Mouse (Mus musculus) heart, adult 9 months (tissue): Measurements from ENCODE around the gene Cmpk2.
"Not testable (repeated sequence)": the region's sequence is repeated elsewhere in the genome, so short reads cannot be mapped to it uniquely, and the experiment has no call there.

Experiments used
- DNase-seq, 2 experiments: peaks; one replicate each; pipeline ENCODE4 v3.0.0; 2022; ENCODE audit warnings: low spot score in 2 of 2

The Cmpk2 gene

GRCm38 (mm10) chr12:26469098-26470041, at the start of gene Cmpk2:
Cmpk2 (plus strand) TSS chr12:26469204.
- peak; percentile 84 to 92 for DNase-seq

GRCm38 (mm10) chr12:26424841-26425240, 44.2 kb upstream of the Cmpk2 start:
- no peak for DNase-seq

- not testable (repeated sequence) for DNase-seq
Measured at GRCm38 (mm10) chr12:26428771-26429170, 40.2 kb upstream of the Cmpk2 start.

GRCm38 (mm10) chr12:26436334-26436733, 32.7 kb upstream of the Cmpk2 start:
- peak; percentile 59 to 67 for DNase-seq

- DNase-seq = no peak
Measured at GRCm38 (mm10) chr12:26437950-26438349, 31.1 kb upstream of the Cmpk2 start.

- peak; percentile 39 to 58 for DNase-seq
Measured at GRCm38 (mm10) chr12:26439366-26439765, 29.6 kb upstream of the Cmpk2 start.

GRCm38 (mm10) chr12:26444054-26444453, 24.9 kb upstream of the Cmpk2 start:
- DNase-seq = peak; percentile 52 to 84

- DNase-seq = no peak
Measured at GRCm38 (mm10) chr12:26444511-26444910, 24.5 kb upstream of the Cmpk2 start.

- no peak for DNase-seq
Measured at GRCm38 (mm10) chr12:26446377-26447045, 22.5 kb upstream of the Cmpk2 start.

GRCm38 (mm10) chr12:26449483-26449882, 19.5 kb upstream of the Cmpk2 start:
- DNase-seq = no peak

GRCm38 (mm10) chr12:26451150-26451549, 17.9 kb upstream of the Cmpk2 start:
- no peak for DNase-seq

GRCm38 (mm10) chr12:26452951-26453350, 16.1 kb upstream of the Cmpk2 start:
- no peak for DNase-seq

- DNase-seq = no peak
Measured at GRCm38 (mm10) chr12:26454682-26455081, 14.3 kb upstream of the Cmpk2 start.

- DNase-seq = peak; percentile 78 to 81
Measured at GRCm38 (mm10) chr12:26456028-26456698, 12.8 kb upstream of the Cmpk2 start, which contains the start of gene Rsad2. Rsad2 (minus strand) TSS chr12:26456452.

GRCm38 (mm10) chr12:26460091-26460490, 8.9 kb upstream of the Cmpk2 start:
- DNase-seq = peak; percentile 56 to 77

GRCm38 (mm10) chr12:26465600-26465999, 3.4 kb upstream of the Cmpk2 start:
- no peak for DNase-seq

GRCm38 (mm10) chr12:26470042-26470409, 1.0 kb downstream of the Cmpk2 start:
- no peak for DNase-seq

GRCm38 (mm10) chr12:26471376-26471775, 2.4 kb downstream of the Cmpk2 start:
- DNase-seq = no peak

- no peak for DNase-seq
Measured at GRCm38 (mm10) chr12:26472770-26473481, 3.9 kb downstream of the Cmpk2 start.

- DNase-seq = no peak
Measured at GRCm38 (mm10) chr12:26473746-26474145, 4.7 kb downstream of the Cmpk2 start.

- no peak for DNase-seq
Measured at GRCm38 (mm10) chr12:26477198-26477597, 8.2 kb downstream of the Cmpk2 start.
